Mouse (Mus musculus) thymus, postnatal 4 days (tissue): ENCODE measurements around the gene Rpl7a.
A peak's percentile ranks its signal among the peaks of the same experiment; 100 is the strongest.
"Not testable (repeated sequence)": the region's sequence is repeated elsewhere in the genome, so short reads cannot be mapped to it uniquely, and the experiment has no call there.

Experiments
- DNase-seq: peaks from one replicate; pipeline ENCODE4 v3.0.0; 2021

The Rpl7a gene

GRCm38 (mm10) chr2:26910124-26910993, at the start of gene Rpl7a, which contains the start of gene Med22:
Gene Rpl7a (plus strand): TSS chr2:26910764.
Gene Med22 (minus strand): TSS chr2:26910677.
- DNase-seq, result peak; percentile 100

GRCm38 (mm10) chr2:26862856-26863255, 47.7 kb upstream of the Rpl7a start:
- no peak for DNase-seq

GRCm38 (mm10) chr2:26864879-26865278, 45.7 kb upstream of the Rpl7a start, which contains the start of gene Abo:
Gene Abo (minus strand): TSS chr2:26864979.
- no peak for DNase-seq

DNA sequence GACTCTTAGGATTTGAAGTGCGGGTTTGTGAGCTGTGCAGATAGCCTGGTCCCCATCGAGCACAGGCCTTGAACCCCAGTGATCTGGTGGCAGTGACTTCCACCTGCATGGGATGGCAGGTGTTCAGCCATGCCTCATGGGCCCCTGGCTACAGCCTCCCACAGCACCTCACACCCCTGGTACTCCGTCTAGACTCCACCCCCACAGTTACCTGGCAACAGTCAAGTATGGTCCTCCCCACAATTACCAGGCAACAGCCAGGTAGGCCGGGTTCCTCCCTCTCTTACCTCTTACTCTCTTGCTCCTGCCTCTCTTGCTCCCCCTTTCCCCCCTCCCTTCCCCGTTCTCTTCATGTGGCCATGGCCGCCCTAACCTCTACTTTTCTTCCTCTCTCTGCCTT, 39.9 kb upstream of the Rpl7a start:
- no peak for DNase-seq

GRCm38 (mm10) chr2:26878571-26878970, 32.0 kb upstream of the Rpl7a start:
- DNase-seq, result no peak

DNA sequence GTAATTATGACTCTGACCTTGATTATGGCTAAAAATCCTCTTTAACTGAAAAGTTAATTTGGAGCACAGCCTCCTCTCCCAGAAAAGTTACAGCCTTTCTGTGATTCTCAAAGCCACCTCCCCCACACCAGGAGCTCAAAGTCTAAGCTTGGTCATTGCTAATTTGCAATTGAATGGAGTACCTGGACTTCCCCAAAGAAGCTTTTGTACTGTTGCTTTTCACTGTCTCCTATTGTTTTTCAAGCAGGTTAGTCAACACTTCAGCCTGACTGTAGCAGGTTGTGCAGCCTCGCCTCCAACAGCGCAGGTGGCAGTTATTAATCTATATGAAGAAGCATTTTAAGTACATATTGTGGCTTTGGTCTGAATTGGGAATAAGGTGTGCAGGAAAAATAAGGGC, 25.0 kb upstream of the Rpl7a start:
- not testable (repeated sequence) for DNase-seq

GRCm38 (mm10) chr2:26886170-26886569, 24.4 kb upstream of the Rpl7a start:
- not testable (repeated sequence) for DNase-seq

DNA sequence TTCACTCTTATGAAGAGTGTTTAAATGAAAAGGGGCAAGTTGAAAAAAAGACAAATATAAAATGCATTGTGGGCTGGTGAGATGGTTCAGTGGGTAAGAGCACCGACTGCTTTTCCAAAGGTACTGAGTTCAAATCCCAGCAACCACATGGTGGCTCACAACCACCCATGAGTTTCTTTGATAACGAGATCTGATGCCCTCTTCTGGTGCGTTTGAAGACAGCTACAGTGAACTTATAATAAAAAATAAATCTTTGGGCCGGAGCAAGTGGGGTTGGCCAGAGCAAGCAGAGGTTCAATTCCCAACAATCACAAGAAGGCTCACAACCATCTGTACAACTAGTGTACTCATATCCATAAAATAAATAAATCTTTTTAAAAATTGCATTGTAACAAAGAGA, 14.7 kb upstream of the Rpl7a start:
- no peak for DNase-seq

- no peak for DNase-seq
Observed at GRCm38 (mm10) chr2:26900731-26901130, 9.8 kb upstream of the Rpl7a start.

- peak; percentile 24 for DNase-seq
Observed at GRCm38 (mm10) chr2:26901834-26902400, 8.6 kb upstream of the Rpl7a start.

DNA sequence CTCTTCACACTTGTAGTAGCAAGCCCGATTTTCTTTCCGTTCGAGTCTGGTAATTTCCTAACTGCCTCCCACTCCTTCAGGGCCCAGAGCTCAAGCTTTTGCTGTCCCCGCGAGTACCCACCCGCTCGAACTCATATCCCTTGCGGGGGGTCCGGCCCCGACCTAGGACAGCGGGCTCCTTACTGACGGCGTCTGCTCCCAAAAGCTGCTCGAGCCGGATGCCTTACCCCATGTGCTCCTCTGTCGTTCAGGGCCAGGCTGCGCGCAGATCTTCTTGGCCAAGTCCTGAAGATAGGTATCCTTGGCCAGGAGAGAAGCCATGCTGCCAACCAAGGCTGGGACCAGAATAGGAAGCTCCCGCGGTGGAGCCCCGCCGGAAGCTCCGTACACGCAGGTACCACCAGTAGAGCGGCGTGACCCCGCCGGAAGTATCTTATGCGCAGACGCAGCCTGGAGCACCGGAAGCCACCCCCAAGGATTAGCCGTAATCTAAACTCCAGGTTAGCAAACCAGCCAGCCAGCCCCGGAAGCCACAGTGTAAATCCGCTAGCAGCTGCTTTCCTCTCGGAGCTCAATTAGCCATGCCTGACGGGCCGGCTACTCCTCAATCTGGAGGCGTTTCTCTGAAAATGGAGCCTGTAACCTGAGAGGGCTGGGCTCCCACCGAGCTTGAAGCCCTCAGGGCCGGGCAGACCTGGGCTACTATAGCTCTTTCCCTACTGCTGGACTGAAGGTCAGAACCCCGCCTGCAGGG, 7.9 kb upstream of the Rpl7a start, which contains the start of gene Surf6:
Gene Surf6, minus strand, starts transcription at position 413 of the 754 bp plus-strand sequence.
- DNase-seq, result peak; percentile 93

GRCm38 (mm10) chr2:26903311-26903710, 7.3 kb upstream of the Rpl7a start:
- peak; percentile 15 for DNase-seq

DNA sequence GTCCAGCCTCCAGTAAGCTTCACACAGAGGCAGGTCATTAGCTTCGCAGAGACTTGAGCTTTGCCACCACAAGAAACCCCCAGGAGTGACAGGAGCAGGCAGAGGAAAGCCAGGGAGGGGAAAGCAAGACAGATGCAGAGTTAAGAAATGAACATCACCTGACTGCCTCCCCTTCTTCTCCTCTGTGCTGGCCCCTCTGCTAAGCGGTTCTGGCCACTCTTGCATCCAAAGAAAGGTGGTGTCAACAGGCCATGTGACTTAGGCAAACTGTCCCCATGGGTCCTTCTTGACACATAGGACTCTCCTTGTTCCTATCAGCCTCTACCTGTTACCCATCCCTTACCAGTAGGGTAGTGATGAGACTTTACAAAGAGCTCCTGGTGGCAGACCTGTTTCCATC, 4.6 kb upstream of the Rpl7a start:
- peak; percentile 3 for DNase-seq

- DNase-seq, result peak; percentile 4
Observed at GRCm38 (mm10) chr2:26906431-26906830, 4.1 kb upstream of the Rpl7a start.

DNA sequence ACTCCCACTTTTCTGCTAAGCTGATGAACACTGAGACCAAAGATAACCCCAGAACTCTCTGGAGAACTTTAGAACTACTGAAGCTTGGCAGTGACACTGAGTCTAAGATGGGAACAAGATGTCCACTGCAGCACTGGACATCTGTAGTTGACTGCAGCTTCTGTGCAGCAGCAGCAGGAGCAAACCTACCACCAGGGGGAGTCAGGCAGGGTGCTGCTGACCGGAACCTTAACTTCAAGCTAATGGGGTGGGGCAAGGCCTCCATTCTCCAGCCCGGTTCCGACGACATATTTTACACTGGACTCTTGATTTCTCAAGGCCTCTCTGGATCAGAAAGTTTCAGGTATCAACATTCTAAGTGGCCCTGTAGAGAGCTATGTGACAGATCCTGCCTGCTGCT, 3.5 kb upstream of the Rpl7a start:
- peak; percentile 69 for DNase-seq

DNA sequence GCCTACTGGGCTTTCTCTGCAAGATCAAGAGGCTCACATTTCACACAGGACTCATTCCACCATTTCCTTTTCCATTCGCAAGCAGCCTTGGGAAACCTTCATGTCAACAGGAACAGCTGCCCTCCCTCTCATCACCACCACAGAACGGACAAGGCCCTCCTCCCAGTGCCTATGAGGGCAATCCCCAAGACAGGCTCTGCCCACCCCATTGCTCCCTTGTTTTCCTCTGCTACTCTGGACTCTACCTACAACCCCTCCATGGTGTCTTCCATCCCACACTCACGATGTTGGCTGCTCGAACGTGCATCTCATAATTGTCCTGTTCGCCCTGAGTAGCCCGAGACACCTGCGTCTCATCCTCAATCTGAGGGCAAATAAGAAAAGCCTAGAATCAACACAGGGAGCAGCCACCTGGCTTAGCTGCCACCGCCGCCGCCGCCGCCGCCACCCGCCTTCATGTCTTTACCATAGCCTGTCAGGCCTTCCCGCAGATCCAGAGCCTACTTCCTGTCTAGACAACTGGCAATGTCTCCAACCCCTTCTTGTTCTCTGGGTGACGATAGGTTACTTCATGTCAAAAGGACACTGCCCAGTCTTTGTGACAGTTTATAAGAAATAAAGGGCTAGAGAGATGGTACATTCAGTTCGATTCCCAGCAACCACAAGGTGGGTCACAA, 1.7 kb upstream of the Rpl7a start:
- peak; percentile 68 for DNase-seq

DNA sequence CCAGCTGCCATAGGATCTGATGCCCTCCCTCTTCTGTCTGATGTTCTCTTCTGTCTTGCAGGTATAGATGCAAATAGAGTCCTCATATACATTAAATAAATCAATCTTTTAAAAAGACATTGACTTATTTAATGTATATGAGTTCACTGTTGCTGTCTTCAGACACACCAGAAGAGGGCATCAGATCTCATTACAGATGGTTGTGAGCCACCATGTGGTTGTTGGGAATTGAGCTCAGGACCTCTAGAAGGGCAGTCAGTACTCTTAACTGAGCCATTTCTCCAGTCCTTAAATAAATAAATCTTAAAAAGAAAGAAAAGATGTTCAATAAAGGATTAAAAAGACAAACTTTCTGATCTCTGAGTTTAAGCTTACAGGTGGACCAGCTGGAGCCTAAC, 1.2 kb upstream of the Rpl7a start:
- DNase-seq, result no peak

DNA sequence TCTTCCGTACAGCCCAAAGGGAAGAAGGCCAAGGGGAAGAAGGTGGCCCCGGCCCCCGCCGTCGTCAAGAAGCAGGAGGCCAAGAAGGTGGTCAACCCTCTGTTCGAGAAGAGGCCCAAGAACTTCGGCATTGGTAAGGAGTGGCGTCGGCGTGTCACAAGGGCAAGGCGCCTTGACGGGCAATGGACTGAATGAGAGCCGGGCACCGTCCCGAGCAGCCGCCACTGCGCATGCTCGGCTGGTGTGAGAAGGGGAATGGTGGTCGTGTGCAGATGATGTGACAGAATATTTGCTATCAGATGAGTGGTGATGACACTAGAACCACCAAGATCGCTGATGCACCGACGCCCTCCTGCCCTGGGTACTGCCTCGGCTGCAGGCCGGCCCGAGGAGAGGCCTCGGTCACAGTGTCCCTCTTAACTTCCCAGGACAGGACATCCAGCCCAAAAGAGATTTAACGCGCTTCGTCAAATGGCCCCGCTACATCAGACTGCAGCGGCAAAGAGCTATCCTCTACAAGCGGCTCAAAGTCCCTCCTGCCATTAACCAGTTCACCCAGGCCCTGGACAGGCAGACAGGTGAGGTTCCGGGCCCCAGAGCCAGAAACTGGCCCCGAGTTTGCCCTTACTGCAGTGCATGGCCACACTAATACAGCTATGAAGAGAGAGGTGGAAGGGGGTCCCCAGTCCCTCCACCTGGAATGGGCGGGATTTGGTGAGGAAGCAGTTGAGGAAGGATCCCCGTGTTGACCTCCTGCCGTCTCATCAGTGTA, 616 bp downstream of the Rpl7a start:
- DNase-seq, result peak; percentile 81

DNA sequence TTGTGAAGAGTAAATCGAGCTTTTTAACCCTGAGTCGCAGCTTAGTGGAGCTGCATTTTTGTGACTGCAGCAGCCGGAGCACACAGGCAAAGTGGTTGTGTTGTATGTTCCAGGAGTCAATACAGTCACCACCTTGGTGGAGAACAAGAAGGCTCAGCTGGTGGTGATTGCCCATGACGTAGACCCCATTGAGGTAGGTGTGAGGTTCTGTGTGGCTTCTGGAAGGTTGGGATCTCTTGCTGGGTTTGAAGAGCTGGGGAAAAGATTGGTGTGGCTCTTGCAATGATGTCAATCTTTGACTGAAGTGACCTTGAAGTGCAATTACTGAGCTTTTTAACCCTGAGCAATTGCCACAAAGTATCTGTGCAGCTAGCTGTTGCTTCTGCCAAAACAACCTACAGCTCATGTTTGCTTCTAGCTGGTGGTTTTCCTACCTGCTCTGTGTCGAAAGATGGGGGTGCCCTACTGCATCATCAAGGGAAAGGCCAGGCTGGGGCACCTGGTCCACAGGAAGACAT, 1.7 kb downstream of the Rpl7a start:
- no peak for DNase-seq

DNA sequence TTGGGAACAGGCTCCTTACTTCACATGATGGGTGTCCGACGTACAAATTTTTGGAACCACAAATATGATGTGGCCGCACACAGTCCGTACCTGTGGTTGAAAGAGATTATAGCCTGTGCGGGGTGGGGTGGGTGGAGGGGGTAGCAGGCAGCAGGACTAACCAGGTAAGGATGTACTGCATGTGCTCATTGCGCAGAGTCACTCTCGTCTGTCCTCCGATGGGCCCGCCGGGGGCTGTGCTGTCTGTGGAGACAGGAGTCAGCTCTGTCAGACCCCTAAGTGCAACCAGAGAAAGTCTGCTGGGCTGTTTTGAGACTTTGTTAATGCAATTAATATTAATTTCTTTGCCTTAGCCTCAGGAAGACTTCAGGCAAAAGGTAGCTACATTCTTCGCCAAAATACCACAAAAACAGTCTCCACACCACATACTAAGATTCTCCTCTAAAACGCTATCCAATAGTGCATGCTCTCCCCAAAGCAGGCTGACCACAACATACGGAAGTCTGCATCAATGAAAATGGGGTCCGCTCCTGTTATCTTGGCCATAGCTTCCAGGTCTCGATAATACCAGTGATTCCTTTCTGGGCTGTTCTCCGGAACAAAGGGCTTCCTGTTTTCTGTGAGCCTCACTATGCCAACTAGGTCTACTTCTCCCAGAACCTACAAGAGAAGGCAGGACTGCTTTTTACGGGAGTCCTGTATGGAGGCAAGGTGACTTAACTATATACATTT, 3.0 kb downstream of the Rpl7a start:
- DNase-seq, result no peak
